Mouse (Mus musculus): ENCODE measurements around the gene Mastl. TPM values are rescaled to one million over a fixed set of nuclear protein-coding genes. Genes with fewer than 3 reads are reported as not detected.

Gene Mastl
- total RNA-seq (2022): 1 to 10 TPM in 2 of 4 experiments, under 1 TPM in 2; 0.93 to 1.4 (median 1.00) TPM

DNA sequence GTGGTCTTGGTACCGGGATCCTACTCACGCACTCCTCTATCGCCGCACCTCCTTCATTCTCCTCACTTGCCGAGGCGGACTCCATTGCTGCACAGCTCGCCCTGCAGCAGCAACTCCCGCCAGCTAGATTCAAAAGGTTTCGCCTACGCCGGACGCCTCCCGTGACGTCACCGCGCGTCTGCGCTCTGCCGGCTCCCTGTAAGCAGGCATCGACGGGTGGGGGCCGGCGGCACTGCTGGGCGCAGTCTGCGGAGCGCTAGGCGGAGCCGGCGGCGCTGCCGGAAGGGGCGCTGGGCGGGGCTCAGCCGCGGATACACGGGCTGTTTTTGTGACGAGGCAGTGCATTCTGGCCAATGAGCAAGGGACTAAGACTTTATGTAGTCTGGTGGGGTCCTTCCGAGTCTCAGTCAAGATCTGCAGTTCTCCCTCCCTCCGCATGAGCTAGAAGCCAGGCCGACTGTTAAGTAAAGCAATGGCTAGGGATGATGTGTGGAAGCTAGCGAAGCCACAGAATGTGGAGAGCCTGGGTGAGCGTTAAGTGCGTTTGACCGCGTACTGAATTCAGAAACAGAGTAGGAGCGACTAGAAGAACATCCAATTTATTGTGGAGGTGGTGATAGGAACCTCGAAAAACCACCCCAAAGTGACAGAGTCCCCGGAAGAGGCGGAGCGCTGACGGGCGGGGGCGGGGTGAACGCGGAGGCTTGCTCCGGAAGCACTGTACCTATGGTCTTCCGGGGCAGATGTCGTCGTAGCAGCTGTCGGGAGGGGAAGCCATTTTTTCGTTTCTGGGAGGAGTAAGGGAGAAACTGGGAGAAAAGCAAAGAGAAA lies at the start of gene Mastl, which contains the start of gene Yme1l1:
Gene Mastl, minus strand, starts transcription at position 248 of the 831 bp plus-strand sequence.
Gene Yme1l1, plus strand, starts transcription at position 593 of the 831 bp plus-strand sequence.
- DNase-seq: peak; percentile 98

DNA sequence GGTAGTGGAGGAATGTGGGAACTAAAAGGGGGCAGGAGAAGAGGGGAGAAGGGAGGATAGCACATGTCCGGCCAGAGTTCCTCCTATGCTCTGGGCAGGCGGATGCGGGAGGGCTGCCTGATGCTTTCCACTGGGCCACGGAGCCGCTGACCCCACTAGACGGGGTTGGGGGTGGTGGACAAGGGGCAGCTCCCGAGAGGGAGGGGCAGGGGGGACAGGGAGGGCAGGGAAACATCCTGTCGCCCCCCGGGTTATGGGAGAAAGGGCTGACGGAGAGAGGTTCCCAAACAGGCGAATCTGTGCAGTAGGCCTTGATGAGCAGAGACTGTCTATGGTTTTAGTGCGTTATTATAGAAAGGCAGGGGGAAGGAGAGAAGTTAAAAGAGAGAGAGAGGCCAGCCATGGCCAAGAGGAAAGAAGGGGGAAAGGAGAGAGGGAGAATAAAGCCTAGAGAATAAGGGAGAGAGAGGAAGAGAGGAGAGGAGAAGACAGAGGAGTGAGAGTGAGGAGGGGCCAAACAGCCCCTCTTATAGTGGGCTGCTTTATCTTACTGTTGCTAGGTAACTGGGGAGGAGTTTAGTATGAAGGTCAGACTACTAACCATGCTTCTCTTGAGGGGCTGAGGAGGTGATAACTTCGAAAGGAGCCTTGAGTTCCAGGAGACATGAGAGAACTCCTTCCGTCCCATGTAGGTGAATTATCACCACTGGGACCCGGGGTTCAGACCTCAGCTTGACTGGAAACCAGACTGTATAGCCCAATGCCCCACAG lies 47.3 kb upstream of the Mastl start:
- DNase-seq: no peak

DNA sequence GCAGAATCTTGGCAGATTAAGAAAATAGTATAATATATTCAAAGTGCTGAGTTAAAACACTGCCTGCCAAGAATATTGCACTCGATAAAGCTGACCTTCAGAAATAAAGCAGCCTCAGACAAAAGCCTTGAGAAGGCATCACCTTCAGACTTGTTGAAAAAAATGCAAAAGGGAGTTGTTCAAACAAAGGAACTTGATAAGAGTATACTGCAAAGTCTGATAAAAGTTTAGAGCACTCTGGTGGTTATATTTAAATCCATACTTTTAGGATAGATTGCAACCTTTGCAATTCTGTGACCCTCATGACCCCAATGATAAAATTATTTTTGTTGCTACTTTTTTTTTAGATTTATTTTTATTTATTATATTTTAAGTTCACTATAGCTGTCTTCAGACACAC lies 45.2 kb upstream of the Mastl start:
- no peak for DNase-seq

DNA sequence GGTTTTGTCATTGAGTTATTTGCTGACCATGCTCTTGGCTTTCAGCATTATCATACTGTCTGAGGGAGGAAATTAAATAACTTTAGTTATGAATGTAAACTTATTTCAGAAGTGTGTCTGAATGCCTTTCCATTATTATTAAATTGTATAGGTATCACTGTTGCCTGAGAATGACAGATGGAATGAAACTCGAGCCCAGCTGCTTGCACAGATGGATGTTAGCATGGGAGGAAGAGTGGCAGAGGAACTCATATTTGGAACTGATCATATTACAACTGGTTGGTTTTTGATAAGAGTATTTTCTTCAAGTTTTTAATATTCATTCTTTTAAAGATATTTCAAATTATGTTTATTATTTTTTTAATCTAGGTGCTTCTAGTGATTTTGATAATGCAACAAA lies 38.5 kb upstream of the Mastl start:
- no peak for DNase-seq

DNA sequence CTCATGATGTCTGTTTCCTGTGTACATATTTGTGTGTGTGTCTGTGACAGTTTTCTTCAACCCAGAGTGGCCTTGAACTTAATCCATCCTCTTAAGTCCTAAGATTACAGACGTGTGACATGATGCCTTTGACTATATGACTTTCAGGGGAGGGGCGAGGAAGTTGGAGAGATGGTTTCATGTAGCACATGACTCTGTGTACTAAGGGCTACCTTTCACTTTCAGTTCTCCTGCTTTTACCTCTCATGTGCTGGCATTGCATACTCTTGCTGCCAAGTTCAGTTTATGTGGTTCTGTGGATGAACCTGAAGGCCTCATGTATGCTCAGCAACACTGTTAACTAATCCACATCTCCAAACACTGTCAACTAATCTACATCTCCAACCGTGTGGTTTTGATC lies 16.5 kb upstream of the Mastl start:
- no peak for DNase-seq

DNA sequence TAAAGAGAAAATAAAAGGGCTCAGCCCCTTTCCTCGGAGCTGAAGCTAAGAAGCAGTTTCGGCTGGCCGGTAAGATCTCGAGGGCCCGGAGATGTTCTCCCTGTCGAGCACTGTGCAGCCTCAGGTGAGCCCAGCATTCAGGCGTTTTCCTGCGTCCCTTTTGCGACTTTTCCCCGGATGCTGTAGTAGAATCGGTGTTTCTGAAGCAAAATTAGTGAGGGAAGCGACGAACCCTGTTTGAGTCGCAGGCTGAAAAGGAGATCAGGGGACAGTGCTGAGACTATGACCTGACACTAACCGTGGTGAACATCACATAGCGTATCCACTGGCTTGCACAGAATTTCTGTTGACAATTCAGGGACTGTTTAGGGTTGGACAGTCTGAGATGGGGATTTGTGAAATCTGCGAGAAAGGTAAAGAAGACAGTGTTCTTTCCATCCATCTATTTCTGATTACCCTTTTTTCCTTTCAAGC lies 821 bp upstream of the Mastl start:
- DNase-seq: no peak

DNA sequence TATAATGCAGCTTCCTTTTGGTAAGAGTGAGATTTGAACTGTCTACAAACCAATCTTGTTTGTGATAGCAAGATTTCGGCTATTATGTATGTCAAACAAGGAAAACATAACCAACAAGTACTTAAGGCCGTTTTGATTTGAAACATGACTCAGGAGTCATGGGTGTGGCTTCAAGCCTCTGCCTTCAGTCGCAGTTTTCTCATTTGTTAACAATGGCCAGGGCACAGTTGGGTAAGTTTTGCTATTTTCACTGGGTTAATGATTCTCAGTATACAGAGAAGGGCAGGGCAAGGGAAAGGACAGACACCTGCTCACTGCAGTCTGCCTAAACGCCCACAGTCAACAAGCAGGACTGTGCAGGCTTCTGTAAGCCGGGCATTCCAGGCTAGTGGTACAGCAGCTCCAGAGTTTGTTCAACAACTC lies 614 bp downstream of the Mastl start:
- DNase-seq: no peak

DNA sequence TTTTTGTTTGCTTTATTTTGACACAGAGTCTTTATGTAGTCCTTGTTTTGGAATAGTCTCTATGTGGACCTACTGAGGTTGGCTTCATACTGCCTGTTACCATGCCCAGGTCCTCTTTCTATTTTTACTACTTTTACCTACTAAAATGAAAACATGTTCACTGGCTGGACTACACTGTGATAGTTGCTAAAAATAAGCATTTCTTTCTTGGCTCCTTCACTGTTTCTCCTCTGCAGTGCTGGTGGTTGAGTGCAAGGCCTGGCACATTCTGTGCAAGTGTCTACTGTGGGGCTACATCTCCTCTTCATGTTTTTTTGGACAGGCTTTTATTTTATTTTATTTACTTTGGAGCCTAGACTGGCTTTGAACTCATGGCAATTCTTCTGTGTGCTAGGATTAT lies 36.3 kb downstream of the Mastl start:
- DNase-seq: no peak

DNA sequence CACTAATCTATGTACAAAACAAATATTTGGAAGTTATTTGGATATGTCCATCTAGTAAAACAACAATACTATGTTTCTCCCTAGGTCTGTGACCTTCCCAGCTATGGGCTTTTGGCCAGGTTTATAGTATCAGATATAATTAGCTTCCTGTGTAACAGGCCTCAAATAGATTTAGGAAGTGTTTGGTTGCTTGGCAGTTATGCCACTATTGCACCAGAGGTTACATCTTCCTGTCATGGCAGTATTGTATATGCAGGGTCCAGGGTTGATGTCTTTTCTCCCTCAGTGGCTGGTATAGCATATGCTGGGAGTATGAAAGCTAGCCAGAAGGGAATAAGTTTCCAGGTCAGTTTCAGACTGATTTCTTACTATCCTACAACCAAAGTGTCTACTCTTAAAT lies 53.6 kb downstream of the Mastl start:
- no peak for DNase-seq

DNA sequence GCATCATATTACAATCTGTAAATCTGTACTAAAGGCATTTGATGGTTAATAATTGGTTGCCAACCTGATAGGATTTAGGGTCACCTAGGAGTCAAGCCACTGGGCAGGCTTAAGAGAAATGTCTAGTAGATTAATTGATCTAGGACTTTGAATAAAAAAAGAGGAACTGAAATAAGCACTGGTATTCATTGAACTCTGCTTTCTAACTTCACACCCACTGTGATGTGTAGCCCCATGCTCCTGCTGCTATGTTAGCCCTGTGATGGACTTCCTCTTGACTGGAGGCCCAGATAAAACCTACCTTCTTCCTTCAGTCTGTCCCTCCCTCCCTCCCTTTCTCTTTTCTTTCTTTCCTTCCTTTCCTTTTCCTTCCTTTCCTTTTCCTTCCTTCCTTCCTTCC lies 58.8 kb downstream of the Mastl start:
- no peak for DNase-seq

DNA sequence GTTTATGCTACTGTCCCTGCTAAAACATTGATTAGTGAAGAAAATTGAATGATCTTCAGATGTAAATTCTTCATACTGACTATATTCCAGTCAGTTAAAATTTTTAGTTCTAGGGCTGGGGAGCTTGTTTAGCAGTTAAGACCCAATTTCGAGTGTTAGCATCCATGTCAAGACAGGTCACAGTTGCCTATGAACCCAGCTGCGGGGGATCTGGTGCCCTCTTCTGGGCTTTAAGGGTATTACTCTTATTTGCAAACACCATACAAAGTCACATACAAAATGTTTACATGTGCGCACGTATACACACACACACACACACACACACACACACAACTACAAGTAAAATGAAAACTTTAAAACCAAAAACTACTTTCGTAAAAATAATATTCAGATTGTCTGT lies 63.6 kb downstream of the Mastl start:
- no peak for DNase-seq

DNA sequence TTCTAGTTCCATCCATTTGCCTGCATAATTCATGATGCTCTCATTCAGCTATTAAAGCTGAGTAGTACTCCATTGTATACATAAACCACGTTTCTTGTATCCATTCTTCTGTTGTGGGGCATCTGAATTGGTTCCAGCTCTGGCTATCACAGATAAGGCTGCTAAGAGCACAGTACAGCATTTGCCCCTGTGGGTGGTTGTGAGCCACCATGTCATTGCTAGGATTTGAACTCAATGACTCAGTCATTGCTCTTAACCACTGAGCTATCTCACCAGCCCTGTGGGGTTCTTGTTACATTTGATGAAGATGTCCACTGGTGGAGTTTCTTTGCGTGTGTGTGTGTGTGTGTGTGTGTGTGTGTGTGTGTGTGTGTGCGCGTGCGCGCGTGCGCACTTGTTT lies 71.3 kb downstream of the Mastl start:
- no peak for DNase-seq

DNA sequence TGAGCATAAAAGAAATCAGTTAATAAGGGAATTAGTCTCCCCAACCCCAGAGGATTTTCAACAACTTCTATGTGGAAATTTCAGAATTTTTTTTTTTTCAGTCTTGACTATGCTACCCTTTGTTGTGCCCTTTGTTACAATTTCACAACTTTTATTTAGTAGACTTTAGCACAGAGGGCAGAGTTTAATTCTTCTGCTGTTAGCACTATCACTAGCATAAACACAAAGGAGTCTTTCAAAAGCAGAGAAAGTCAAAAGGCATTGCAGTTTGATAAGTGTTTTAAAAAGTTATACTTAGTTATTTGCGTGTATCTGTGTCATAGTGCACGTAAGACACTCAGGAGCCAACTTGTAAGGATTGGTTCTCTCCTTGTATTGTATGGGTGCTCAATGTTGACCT lies 77.2 kb downstream of the Mastl start:
- DNase-seq: no peak

DNA sequence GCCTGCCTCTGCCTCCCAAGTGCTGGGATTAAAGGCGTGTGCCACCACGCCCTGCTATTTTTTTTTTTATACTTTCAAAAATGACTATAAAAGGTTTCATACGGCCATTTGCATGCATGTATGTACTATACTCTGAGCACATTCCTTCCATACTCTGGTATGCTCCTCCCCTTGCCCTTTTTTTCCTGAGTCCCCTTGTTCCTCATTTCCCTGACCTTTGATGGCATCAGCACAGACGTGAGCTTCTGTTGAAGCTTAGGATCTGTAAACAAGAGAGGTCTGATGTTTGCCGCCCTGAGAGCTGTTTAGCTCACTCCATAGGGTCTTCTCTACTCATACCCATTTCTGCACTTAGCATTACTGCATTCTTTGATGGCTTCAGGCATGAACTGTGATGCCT lies 78.1 kb downstream of the Mastl start:
- DNase-seq: no peak

DNA sequence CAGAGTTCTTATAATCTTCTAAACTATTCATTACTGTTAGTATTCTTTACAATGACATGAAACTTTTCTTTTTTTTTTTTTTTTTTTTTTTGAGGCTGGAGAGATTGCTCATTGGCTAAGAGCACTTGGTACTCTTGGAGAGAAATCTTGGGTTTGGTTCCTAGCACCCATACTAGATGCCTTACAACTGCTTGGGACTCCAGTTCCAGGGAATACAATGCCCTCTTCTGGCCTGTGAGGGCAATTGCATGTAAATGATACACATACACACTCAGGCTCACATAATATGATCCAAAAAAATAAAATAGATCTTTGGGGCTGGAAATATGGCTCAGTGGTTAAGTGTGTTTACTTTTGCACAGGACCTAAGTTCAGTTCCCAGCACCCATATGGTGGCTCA lies 79.0 kb downstream of the Mastl start:
- DNase-seq: no peak

DNA sequence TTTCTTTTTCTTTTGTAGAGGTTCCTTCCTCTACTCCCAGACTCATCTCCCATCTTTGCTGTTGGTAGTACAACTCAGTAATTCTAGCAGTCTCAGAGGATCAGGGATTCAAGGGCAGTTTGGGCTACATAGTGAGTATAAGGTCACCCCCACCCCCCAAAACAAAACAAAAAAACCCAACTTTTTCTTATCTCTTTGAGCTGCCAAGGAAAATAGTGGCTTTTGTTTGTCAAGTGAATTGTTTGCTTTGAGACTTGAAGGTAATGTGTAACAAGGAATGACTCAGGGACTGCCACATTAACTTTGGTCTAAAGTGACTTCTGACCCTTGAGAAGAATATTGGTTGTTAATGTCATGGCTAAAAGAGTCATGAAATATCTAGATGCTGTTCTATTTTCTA lies 80.0 kb downstream of the Mastl start:
- no peak for DNase-seq

DNA sequence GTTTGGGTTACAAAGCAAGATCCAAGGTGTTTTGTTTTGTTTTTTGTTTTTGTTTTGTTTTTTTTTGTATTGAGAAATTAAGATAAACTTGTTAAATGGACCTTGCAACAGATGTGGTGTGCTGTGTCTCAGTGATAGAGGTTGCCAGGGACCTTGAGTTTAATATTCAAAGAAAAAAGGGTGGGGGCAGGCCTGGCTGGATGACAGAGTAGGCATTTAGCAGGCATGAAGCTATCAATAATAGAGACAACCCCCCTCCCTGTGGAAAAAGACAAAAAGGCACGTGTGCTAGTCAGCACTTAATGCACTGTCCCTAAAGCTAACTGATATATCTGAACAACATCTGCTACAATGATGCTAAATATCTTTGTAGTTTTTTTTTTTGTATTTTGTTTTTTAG lies 84.4 kb downstream of the Mastl start:
- DNase-seq: no peak

DNA sequence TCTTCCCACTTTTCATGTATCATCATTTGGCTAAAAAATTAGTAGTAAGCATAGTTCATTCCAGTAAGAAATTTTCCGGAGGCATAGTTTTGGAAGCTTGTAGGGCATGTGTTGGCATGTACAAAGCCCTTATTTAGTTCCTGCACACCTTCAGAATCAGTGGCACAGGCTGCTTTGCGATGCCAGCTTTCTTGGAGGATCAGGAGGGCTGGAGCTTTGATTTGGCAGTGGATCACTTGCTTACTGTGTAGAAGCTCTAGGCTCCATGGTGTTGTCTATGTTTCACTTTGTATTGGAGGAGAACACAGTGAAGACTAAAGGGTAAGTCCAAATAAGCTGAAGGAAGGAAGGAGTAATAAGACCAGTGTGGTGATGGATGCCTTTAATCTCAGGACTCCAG lies 85.3 kb downstream of the Mastl start:
- no peak for DNase-seq

DNA sequence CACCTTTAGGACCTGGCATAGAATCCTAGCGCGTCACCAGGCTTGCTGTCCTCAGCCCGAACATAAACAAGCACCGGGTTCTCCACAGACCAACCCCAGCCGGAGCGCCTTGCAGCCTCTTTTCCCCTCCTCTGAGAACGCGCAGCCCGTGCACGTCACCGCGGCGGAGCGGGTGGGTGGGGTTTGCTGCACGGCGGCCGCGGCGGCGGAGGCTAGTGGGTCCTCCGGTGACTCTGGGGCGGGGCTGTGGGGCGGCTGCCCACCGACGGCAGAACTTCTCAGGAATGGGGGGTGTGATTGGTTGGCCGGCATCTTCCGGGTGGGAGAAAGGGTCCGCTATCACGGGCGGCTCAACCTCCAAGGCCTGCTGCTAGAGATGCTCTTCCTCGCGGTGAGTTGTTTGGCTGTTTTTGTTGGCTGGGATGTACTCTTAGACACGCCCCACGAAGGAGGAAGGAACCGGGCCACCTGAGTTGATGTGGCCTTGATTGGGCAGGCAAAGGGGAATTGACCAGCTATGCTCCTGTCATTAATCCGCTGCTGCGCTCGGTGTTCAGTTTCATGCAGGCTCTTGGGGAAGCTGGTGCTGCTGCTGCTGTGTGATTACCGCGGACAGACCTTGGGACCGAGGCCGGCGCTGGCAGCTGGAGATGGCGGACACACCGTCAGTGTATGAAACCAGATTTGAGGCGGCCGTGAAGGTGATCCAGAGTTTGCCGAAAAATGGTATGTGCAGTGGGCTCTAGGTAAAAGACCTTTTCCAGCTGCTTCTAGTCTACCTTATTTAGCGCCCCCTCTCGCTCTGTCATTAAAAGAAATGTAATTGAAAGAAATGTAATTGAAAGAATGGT lies 86.7 kb downstream of the Mastl start:
- DNase-seq: peak; percentile 94

DNA sequence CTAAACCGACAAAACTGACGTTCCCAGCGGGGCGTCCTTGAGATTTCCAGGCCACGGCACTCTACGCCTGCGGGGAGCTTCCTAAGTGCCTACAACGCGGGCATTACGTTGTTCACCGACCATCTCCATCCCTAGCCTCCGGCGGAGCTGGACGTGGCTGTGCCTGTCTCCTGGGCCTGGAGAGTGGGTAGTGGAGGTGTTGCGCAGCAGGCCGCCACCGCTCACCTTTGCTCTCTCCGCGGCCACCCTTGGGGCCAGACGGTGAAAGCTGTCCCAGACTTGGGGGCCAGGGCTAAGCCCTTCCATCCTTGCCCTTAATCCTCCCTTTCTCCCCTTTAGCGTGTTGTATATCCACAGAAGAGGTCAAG lies 87.5 kb downstream of the Mastl start:
- DNase-seq: no peak

DNA sequence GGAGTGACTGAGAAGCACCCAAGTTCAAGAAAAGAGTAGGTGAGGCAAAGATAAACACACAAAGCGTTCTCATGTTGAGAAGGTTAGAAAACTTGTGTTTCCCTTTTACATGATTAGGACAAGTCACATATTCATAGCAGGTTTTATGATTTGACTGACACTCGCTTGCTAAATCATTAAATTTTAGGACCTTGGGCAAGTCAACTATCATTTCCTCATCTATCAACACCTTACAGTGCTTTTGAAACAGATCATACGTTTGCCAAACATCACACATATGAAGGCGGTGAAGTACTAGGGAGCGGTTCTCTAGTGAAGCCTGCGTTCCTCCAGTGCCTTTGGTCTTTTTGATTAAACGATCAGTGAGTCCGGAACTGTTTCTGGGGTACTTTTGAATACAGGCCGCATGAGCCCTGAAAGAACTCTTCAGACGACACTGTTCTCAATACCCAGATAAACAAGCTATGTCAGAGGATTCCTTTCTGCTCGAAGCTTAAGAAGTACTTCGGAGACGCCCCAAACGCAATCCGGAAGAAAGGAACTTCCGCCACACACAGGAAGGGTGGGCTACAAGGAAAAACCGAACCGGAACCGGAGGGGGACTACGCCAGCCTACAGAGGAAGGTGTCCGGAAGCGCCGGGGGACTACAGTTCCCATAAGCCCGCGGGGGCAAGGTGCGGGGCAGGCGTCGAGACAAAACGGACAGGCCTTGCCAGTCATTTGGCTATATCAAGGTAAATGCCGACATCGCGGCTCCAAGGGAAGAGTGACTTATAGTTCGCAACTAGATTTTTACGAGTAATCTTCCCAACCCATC lies 88.1 kb downstream of the Mastl start, which contains the start of gene Acbd5:
Gene Acbd5, plus strand, starts transcription at position 616 of the 818 bp plus-strand sequence.
- peak; percentile 96 for DNase-seq
